Mouse (Mus musculus): ENCODE measurements at regions not wholly inside any gene's neighbourhood (a gene's known extent, or its start where the extent isn't known, plus 50 kb on each side); places are given as distances from the start of the nearest gene placed in this dataset.

DNA sequence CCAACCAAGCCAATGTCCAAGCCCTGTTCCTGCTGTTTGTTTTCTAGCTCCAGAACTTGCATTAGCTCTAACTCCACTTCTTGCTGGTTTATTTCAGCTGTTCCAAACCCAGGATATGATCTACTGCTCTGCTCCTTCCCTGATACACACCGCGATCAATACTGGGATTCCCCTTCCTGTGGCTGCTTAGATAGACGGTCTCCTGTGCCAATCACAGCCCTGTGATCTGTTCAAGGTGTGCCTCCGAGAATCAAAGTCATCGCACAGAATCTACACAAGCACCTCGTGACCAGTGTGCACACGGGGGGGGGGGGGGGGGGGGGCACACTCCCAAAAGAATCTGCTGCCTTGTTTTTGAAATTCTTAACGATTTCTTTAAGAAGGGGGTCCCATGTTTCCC, 91.9 kb upstream of the Glrp1 start:
- no peak for TF ChIP-seq GATA1 (IDR thresholded peaks at IDR 0.05; ENCODE audit: borderline replicate concordance, low read length)
- TF ChIP-seq CTCF (IDR thresholded peaks at IDR 0.05; ENCODE audit: low read depth, low read length), result no peak
- no peak for TF ChIP-seq GATA2 (IDR thresholded peaks at IDR 0.05; ENCODE audit: borderline replicate concordance, low read depth, low read length)
- TF ChIP-seq TAL1 (conservative IDR thresholded peaks at IDR 0.05; ENCODE audit: low read depth, low read length), result no peak
- no peak for TF ChIP-seq POLR2AphosphoS5 (IDR thresholded peaks at IDR 0.05; ENCODE audit: insufficient replicate concordance, low read depth, low read length)
